Mouse (Mus musculus): ENCODE data around the gene Rpusd1. TPM values are rescaled to one million over a fixed set of nuclear protein-coding genes. Genes with fewer than 3 reads are reported as not detected.

Rpusd1 gene
- polyA plus RNA-seq, 1 experiment from 2014 or later: 20.3 TPM

DNA sequence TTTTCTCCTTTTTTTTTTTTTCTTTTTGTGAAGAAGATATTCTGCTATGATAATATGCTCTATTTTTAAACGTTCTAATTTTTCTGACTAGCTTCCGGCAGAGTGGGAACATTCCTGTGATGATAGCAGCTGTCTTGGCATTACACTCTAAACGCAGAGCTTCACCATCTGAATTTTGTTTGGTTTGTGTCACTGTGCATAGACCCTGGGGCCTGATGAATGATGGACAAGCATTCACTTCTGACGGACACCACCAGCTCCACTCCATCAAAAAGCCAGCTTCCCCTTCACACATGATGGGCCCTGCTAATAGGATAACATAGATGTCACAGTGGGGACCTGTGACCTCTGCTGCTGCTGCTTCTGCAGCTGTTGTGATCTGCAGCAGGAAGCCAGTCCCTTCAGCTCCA is 34.1 kb downstream of the Rpusd1 start:
- Histone ChIP-seq H3K4me3 (no peak overlapping the region), H3K36me3 (no peaks in the 10 kb centered on the region), H3K27me3 (0 out of 2 replicates have a peak, but pooled peaks cover 7% of the 10 kb centered on the region), H3K9ac (peak overlapping the region; percentile 27; the same call in 1 of the 2 replicates), H3K4me1 (0 out of 2 replicates have a peak, but pooled peaks cover 2% of the 10 kb centered on the region), H3K9me3 (replicated peaks) (no peaks in the 10 kb centered on the region), H3K27ac (no peak overlapping the region), H3K4me2 (replicated peaks) (no peak overlapping the region)
- WGBS: 39% methylated on average over 4 of the region's 4 CpGs
- ATAC-seq (ENCODE audit: low FRiP score): no peak

DNA sequence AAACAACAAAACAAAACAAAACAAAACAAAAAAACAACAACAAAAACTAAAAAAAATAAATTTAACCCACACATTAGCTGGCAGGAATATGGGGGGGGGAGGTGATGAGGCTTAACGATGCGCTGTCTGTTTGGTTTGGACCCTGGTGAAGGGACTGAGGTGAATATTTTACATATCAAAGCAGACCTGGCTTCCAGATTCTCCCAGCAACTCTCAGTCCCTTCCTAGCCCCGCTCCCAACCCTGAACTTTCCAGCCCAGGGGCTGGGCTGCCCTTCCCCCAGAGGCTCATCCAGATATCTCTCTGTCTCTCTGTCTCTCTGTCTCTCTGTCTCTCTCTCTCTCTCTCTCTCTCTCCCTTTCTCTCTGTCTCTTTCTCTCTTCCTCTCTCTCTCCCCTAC is 35.1 kb downstream of the Rpusd1 start:
- Histone ChIP-seq H3K4me2 (replicated peaks) (no peak overlapping the region), H3K27ac (no peak overlapping the region), H3K27me3 (peaks cover 12% of the 10 kb centered on the region; the same call in 1 of the 2 replicates), H3K36me3 (no peaks in the 10 kb centered on the region), H3K9me3 (replicated peaks) (no peaks in the 10 kb centered on the region), H3K4me1 (0 out of 2 replicates have a peak, but pooled peaks cover 2% of the 10 kb centered on the region), H3K9ac (no peak overlapping the region), H3K4me3 (no peak overlapping the region)
- ATAC-seq (ENCODE audit: low FRiP score): no peak
- 34% methylated on average over 3 of the region's 3 CpGs for WGBS

DNA sequence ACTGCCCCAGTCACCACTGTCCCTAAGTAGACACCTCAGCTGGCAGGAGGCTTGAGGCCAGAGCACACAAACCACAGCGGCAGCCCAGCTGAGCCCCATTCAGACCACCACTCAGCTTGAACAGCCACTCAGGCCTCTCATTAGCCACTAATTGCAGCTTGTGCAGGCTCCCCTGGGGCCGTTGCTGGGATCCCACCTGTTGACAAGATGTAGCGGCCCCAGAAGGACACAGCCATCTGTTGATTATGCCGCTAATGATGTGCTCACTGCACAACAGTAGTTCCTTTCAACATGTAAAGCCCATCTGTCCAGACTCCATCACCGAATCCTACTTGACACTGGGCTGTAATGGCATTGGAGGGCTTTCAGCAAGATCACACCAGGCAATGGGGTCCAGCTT is 38.4 kb downstream of the Rpusd1 start:
- Histone ChIP-seq H3K4me3 (no peak overlapping the region), H3K9me3 (replicated peaks) (no peaks in the 10 kb centered on the region), H3K4me1 (0 out of 2 replicates have a peak, but pooled peaks cover 2% of the 10 kb centered on the region), H3K36me3 (no peaks in the 10 kb centered on the region), H3K9ac (no peak overlapping the region), H3K27me3 (peaks cover 26% of the 10 kb centered on the region), H3K27ac (no peak overlapping the region), H3K4me2 (replicated peaks) (no peak overlapping the region)
- WGBS: 49% methylated on average over 5 of the region's 5 CpGs
- peak; percentile 58 for ATAC-seq (ENCODE audit: low FRiP score)

DNA sequence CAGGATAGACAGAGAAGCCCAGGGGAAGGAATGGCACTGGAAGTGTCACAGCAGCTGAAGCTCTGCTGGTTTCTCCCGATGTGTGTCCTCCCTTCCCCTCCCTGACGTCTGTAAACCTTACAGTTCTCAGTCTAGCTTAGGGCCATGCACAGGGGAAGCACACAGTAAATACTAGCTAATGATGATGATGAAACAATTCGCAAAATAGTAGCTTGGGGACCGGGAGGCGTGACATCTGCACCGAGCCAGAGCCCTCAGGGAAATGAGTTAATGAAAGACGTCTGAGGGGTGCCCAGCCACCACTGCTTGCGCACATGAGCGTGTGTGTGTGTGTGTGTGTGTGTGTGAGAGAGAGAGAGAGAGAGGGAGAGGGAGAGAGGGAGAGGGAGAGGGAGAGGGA is 41.9 kb downstream of the Rpusd1 start:
- no peak overlapping the region for H3K27ac ChIP-seq
- WGBS: 51% methylated on average over 9 of the region's 9 CpGs
- H3K9me3 ChIP-seq (replicated peaks): no peaks in the 10 kb centered on the region
- no peak overlapping the region for H3K9ac ChIP-seq
- no peak overlapping the region for H3K4me3 ChIP-seq
- H3K4me1 ChIP-seq: peaks cover 7% of the 10 kb centered on the region
- ATAC-seq (ENCODE audit: low FRiP score): no peak
- H3K4me2 ChIP-seq (replicated peaks): no peak overlapping the region
- no peaks in the 10 kb centered on the region for H3K36me3 ChIP-seq
- peaks cover 26% of the 10 kb centered on the region for H3K27me3 ChIP-seq

DNA sequence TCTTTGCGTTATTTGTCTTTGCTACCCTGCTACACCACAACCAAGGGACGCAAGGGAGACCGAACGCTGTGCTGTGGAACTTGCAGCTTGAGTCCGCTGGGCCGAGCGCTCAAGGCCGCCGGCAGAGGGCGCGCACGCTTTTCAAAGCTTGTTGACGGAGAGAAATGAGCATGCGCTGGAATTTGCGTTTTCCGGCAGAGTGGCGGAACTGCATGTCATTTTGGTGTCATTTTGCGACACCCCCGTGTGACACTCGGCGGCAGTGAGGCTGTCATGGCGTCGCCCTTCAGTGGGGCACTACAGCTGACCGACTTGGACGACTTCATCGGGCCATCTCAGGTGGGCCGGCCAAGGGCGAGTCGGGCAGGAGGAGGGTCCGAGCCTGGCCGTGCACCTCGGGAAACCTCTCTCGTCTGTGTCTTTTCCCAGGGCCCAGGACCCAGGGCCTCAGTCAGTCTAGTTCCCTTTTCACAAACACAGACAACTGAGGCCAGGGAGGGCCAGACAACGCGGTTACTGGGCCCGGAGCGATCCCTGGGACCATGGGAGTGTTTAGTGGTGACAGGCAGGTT is 46.2 kb downstream of the Rpusd1 start, which contains the start of gene Narfl:
Gene Narfl (plus strand): TSS at position 228 of the 572 bp plus-strand sequence.
- H3K27ac ChIP-seq: no peak within 1 kb of the TSS
- peak; percentile 83 for ATAC-seq (ENCODE audit: low FRiP score)

DNA sequence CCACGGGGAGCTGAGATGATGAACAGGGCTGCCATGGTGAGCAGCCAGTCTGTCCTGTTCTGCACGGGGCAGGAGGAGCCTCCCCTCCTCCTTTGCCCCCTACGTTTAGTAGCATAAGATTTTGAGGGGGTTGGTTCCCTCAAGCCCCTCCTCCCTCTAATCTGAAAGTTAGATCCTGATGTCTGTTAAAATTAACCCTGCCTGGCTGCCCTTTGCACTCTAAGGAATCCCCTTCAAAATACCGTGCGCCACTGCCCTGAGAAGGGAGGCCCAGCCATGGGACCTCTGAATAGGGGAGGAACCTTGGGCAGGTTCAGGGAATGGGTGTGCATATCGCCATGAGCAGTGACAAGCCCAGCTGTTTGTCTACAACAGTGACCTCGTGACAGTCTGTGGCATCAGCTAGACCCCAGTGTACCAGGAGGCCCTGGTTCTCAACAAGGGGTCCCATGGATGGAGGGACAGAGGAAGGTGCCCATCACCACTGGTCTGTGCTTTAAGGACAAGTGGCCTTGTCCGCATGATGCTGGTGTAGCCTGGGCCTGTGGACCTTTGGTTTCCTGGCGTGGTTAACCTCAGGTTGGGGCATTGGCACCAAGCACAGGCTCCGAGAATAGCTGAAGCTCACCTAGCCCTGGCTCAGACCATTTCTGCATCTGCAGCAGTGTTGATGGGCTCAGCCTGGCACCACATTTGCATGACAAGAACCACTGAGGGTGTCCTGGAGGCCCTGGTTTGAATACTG is 48.0 kb downstream of the Rpusd1 start:
- Histone ChIP-seq H3K4me1 (peaks cover 10% of the 10 kb centered on the region), H3K27me3 (no peaks in the 10 kb centered on the region), H3K36me3 (peaks cover 19% of the 10 kb centered on the region; the same call in 1 of the 2 replicates), H3K9me3 (replicated peaks) (no peaks in the 10 kb centered on the region), H3K4me2 (replicated peaks) (no peak overlapping the region), H3K27ac (no peak overlapping the region), H3K4me3 (no peak overlapping the region), H3K9ac (no peak overlapping the region)
- no peak for ATAC-seq (ENCODE audit: low FRiP score)
- WGBS: 84% methylated on average over 10 of the region's 10 CpGs

More for the DNA sequence above, 46.2 kb downstream of the Rpusd1 start, which contains the start of gene Narfl:
- under 1% methylated on average over 37 of the region's 37 CpGs for WGBS
- Histone ChIP-seq H3K36me3 (peaks cover 11% of the 10 kb centered on the region; the same call in 1 of the 2 replicates), H3K4me3 (peak within 1 kb of the TSS; percentile 75), H3K9ac (peak within 1 kb of the TSS; percentile 83), H3K9me3 (replicated peaks) (no peaks in the 10 kb centered on the region), H3K27me3 (peaks cover 15% of the 10 kb centered on the region; the same call in 1 of the 2 replicates), H3K4me2 (replicated peaks) (peak within 1 kb of the TSS; percentile 84), H3K4me1 (peaks cover 10% of the 10 kb centered on the region)

DNA sequence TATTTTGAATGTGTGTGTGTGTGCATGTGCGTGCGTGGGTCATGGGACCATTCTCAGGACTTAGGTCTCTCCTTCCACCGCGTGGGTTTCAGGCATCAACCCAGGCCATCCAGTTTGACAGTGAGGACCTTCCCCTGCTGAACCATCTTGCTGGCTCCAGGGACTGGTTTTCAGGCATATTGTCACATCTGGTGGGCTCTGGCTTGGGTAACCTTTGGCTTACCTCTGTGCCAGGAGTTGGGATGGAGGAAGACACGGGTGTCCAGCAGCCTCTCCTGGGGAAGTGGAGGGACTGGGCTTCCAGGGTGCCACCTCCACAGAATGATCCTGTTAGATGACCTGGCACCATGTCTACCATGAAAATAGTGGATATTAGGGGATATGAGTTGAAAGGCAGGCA is 50.5 kb downstream of the Rpusd1 start:
- H3K4me3 ChIP-seq: no peak overlapping the region
- no peak for ATAC-seq (ENCODE audit: low FRiP score)
- peaks cover 11% of the 10 kb centered on the region for H3K4me1 ChIP-seq
- H3K27me3 ChIP-seq: no peaks in the 10 kb centered on the region
- no peak overlapping the region for H3K27ac ChIP-seq
- H3K9me3 ChIP-seq (replicated peaks): no peaks in the 10 kb centered on the region
- 95% methylated on average over 5 of the region's 5 CpGs for WGBS
- no peak overlapping the region for H3K9ac ChIP-seq
- H3K4me2 ChIP-seq (replicated peaks): no peak overlapping the region
- H3K36me3 ChIP-seq: peaks cover 44% of the 10 kb centered on the region

Small RNA genes lying within 50 kb of the gene (microRNA-seq; reads per million reads assigned to microRNA genes)
- not detected for gene Gm25083
- gene Mir6966: not detected

Other genes with a start within 250 kb of the Rpusd1 start
- gene Sstr5, start 230.4 kb upstream of the Rpusd1 start, polyA plus RNA-seq (2016; fragmentation: Nextera tagmentation; extraction: Ambion mirVana): 0.14 TPM in 1 of 2 replicates, not detected in the other
- 11.8 and 12.7 TPM in 2 replicates for gene Sox8, start 157.0 kb upstream of the Rpusd1 start, polyA plus RNA-seq (2016; fragmentation: Nextera tagmentation; extraction: Ambion mirVana)
- 25.7 and 26.2 TPM in 2 replicates for gene Lmf1, start 148.6 kb upstream of the Rpusd1 start, polyA plus RNA-seq (2016; fragmentation: Nextera tagmentation; extraction: Ambion mirVana)
- 0.54 and 0.77 TPM in 2 replicates for gene Gng13, start 10.5 kb upstream of the Rpusd1 start, polyA plus RNA-seq (2016; fragmentation: Nextera tagmentation; extraction: Ambion mirVana)
- 21.4 and 26.8 TPM in 2 replicates for gene Chtf18, start 251 bp upstream of the Rpusd1 start, polyA plus RNA-seq (2016; fragmentation: Nextera tagmentation; extraction: Ambion mirVana)
- not detected in 2 replicates for gene Mslnl, start 8.4 kb downstream of the Rpusd1 start, polyA plus RNA-seq (2016; fragmentation: Nextera tagmentation; extraction: Ambion mirVana)
- gene Msln, start 26.7 kb downstream of the Rpusd1 start, polyA plus RNA-seq (2016; fragmentation: Nextera tagmentation; extraction: Ambion mirVana): 0.75 TPM in 1 of 2 replicates, not detected in the other
- gene Narfl, start 46.1 kb downstream of the Rpusd1 start, polyA plus RNA-seq (2016; fragmentation: Nextera tagmentation; extraction: Ambion mirVana): 25.1 and 26.8 TPM in 2 replicates
- 98.4 and 105 TPM in 2 replicates for gene Haghl, start 58.0 kb downstream of the Rpusd1 start, polyA plus RNA-seq (2016; fragmentation: Nextera tagmentation; extraction: Ambion mirVana)
- 0.40 and 0.63 TPM in 2 replicates for gene Ccdc78, start 58.9 kb downstream of the Rpusd1 start, polyA plus RNA-seq (2016; fragmentation: Nextera tagmentation; extraction: Ambion mirVana)
- 69.7 and 76.0 TPM in 2 replicates for gene Fam173a, start 65.2 kb downstream of the Rpusd1 start, polyA plus RNA-seq (2016; fragmentation: Nextera tagmentation; extraction: Ambion mirVana)
- 0.98 TPM in 1 of 2 replicates, not detected in the other for gene AC134908.4, start 68.0 kb downstream of the Rpusd1 start, polyA plus RNA-seq (2016; fragmentation: Nextera tagmentation; extraction: Ambion mirVana)
- 62.2 and 71.0 TPM in 2 replicates for gene Metrn, start 69.5 kb downstream of the Rpusd1 start, polyA plus RNA-seq (2016; fragmentation: Nextera tagmentation; extraction: Ambion mirVana)
- gene Fbxl16, start 81.4 kb downstream of the Rpusd1 start, polyA plus RNA-seq (2016; fragmentation: Nextera tagmentation; extraction: Ambion mirVana): 22.8 and 23.5 TPM in 2 replicates
- gene Wdr24, start 96.0 kb downstream of the Rpusd1 start, polyA plus RNA-seq (2016; fragmentation: Nextera tagmentation; extraction: Ambion mirVana): 25.9 and 27.0 TPM in 2 replicates
- 64.0 and 64.7 TPM in 2 replicates for gene Jmjd8, start 101.2 kb downstream of the Rpusd1 start, polyA plus RNA-seq (2016; fragmentation: Nextera tagmentation; extraction: Ambion mirVana)
- gene Stub1, start 105.7 kb downstream of the Rpusd1 start, polyA plus RNA-seq (2016; fragmentation: Nextera tagmentation; extraction: Ambion mirVana): 271 and 291 TPM in 2 replicates
- 6.1 and 7.5 TPM in 2 replicates for gene Rhbdl1, start 109.6 kb downstream of the Rpusd1 start, polyA plus RNA-seq (2016; fragmentation: Nextera tagmentation; extraction: Ambion mirVana)
- gene Gm20683, start 114.1 kb downstream of the Rpusd1 start, polyA plus RNA-seq (2016; fragmentation: Nextera tagmentation; extraction: Ambion mirVana): 3.9 TPM in 2 replicates
- gene Rhot2, start 117.2 kb downstream of the Rpusd1 start, polyA plus RNA-seq (2016; fragmentation: Nextera tagmentation; extraction: Ambion mirVana): 18.5 and 19.4 TPM in 2 replicates
- gene Wdr90, start 133.8 kb downstream of the Rpusd1 start, polyA plus RNA-seq (2016; fragmentation: Nextera tagmentation; extraction: Ambion mirVana): 30.0 and 31.2 TPM in 2 replicates
- 6.2 and 6.3 TPM in 2 replicates for gene Mcrip2, start 141.1 kb downstream of the Rpusd1 start, polyA plus RNA-seq (2016; fragmentation: Nextera tagmentation; extraction: Ambion mirVana)
- gene Mettl26, start 147.4 kb downstream of the Rpusd1 start, polyA plus RNA-seq (2016; fragmentation: Nextera tagmentation; extraction: Ambion mirVana): 48.7 and 53.2 TPM in 2 replicates
- gene Wfikkn1, start 153.2 kb downstream of the Rpusd1 start, polyA plus RNA-seq (2016; fragmentation: Nextera tagmentation; extraction: Ambion mirVana): 0.29 and 0.90 TPM in 2 replicates
- 42.1 and 43.6 TPM in 2 replicates for gene Rab40c, start 192.1 kb downstream of the Rpusd1 start, polyA plus RNA-seq (2016; fragmentation: Nextera tagmentation; extraction: Ambion mirVana)
- 53.6 and 57.5 TPM in 2 replicates for gene Pigq, start 217.3 kb downstream of the Rpusd1 start, polyA plus RNA-seq (2016; fragmentation: Nextera tagmentation; extraction: Ambion mirVana)
- gene Nhlrc4, start 217.3 kb downstream of the Rpusd1 start, polyA plus RNA-seq (2016; fragmentation: Nextera tagmentation; extraction: Ambion mirVana): 0.27 TPM in 1 of 2 replicates, not detected in the other
- gene A930017K11Rik, start 224.9 kb downstream of the Rpusd1 start, polyA plus RNA-seq (2016; fragmentation: Nextera tagmentation; extraction: Ambion mirVana): 0.17 and 0.18 TPM in 2 replicates